Mouse (Mus musculus) thymus, postnatal 25 days (tissue): ENCODE measurements around the gene Cog1.
A peak's percentile ranks its signal among the peaks of the same experiment; 100 is the strongest.

Experiments
- DNase-seq: peaks from one replicate; pipeline ENCODE4 v3.0.0; 2022

Cog1 gene

GRCm38 (mm10) chr11:113708629-113709213 is 59.8 kb downstream of the Cog1 start:
- no peak for DNase-seq

GRCm38 (mm10) chr11:113709272-113709671 is 60.3 kb downstream of the Cog1 start:
- no peak for DNase-seq

- DNase-seq = peak; percentile 74
These were observed 60.8 kb downstream of the Cog1 start, which contains the start of gene Cpsf4l for GRCm38 (mm10) chr11:113709731-113710256. Gene Cpsf4l (minus strand): TSS chr11:113710017.

GRCm38 (mm10) chr11:113710257-113710777 is 61.3 kb downstream of the Cog1 start:
- peak; percentile 42 for DNase-seq

- no peak for DNase-seq
These were observed 62.1 kb downstream of the Cog1 start for GRCm38 (mm10) chr11:113711061-113711460.

GRCm38 (mm10) chr11:113715078-113715674 is 66.2 kb downstream of the Cog1 start:
- peak; percentile 47 for DNase-seq

GRCm38 (mm10) chr11:113716132-113716531 is 67.2 kb downstream of the Cog1 start:
- no peak for DNase-seq
